Mouse (Mus musculus) heart, embryonic 16.5 days (tissue): ENCODE data around the gene Zfp503. TPM values are rescaled to one million over a fixed set of nuclear protein-coding genes. Genes with fewer than 3 reads are reported as not detected.

Experiments used
- microRNA-seq: library from miRNA; unstranded; fragments of <30 nt; microRNA quantifications from one replicate; pipeline ENCODE4, GENCODE M21; 2017
- polyA plus RNA-seq: library from polyadenylated mRNA; unstranded; fragments of >200 nt; fragmentation: Nextera tagmentation; extraction: Ambion mirVana; gene quantifications from 2 replicates; pipeline ENCODE4 v1.2.1, GENCODE M21; 2015

Zfp503 gene
- polyA plus RNA-seq, 1 experiment from 2014 or later = 1.9 TPM

Small RNA genes lying within 50 kb of the gene (microRNA-seq; reads per million reads assigned to microRNA genes)
- gene Gm27532 = not detected

Other genes with a start within 250 kb of the Zfp503 start
- gene Samd8, start 239.1 kb downstream of the Zfp503 start, polyA plus RNA-seq = 8.0 and 9.1 TPM in 2 replicates
- gene Dusp13, start 238.4 kb downstream of the Zfp503 start, polyA plus RNA-seq = not detected in 2 replicates
- 524 and 538 TPM in 2 replicates for gene Vdac2, start 164.4 kb downstream of the Zfp503 start, polyA plus RNA-seq
- 42.8 and 44.4 TPM in 2 replicates for gene Comtd1, start 140.6 kb downstream of the Zfp503 start, polyA plus RNA-seq
- 0.34 and 0.55 TPM in 2 replicates for gene Lrmda, start 30.1 kb upstream of the Zfp503 start, polyA plus RNA-seq